ENCODE assay signal across 8 mouse cellular contexts in genomic region chr15:91573111-91573538, GRCm38 (mm10). TPM values are rescaled to one million over a fixed set of nuclear protein-coding genes. Genes with fewer than 3 reads are reported as not detected.
DNase-seq lines count a peak whose midpoint lies in the region; ATAC-seq and TF ChIP-seq lines count a peak whose summit lies in the region.

Gene Slc2a13 (minus strand): TSS chr15:91573261.

- DNase-seq in adipocyte (ENCODE audit: low spot score), result peak; percentile 55
- DNase-seq in cerebellum, postnatal 4 days (ENCODE audit: low spot score in 2 of 2), result peak; percentile 82 to 89
- peak; percentile 94 for DNase-seq in gastrocnemius, adult 2 months
- peak; percentile 92 to 93 for DNase-seq in left cerebral cortex, adult 2 months (ENCODE audit: extremely low spot score in 1 of 2, low spot score in 2 of 2)
- DNase-seq in lung, postnatal 4 days, result peak; percentile 91 to 92
- DNase-seq in retina, postnatal 7 days (ENCODE audit: low read depth, low spot score), result peak; percentile 86
- peak; percentile 81 to 83 for DNase-seq in urinary bladder, adult 18-20 months (ENCODE audit: low spot score in 2 of 2)

- H3K27me3 ChIP-seq in hindbrain, embryonic 16.5 days (replicated peaks; ENCODE audit: control insufficient read depth, insufficient read depth, low read length), result no peaks in the 10 kb centered on the region

- 1% methylated on average over 20 of the region's 26 CpGs for WGBS in hindbrain, embryonic 16.5 days

- no peaks in the 10 kb centered on the region for H3K9me3 ChIP-seq in hindbrain, embryonic 16.5 days (ENCODE audit: control insufficient read depth, low read length)

- intact Hi-C loops in gastrocnemius, adult 2 months (cut with DNase I), result loop anchor here (5.0 kb wide), 1 partner anchor 271 kb away; no protein-coding TSS in a partner anchor
- intact Hi-C loops in left cerebral cortex, adult 2 months (cut with DNase I), result loop anchor here (5.0 to 10.0 kb wide), 2 partner anchors 198 to 401 kb away; no protein-coding TSS in a partner anchor

- H3K4me1 ChIP-seq in hindbrain, embryonic 16.5 days (ENCODE audit: control insufficient read depth, insufficient read depth, low read depth, low read length), result peaks cover 10% of the 10 kb centered on the region

- H3K4me2 ChIP-seq in hindbrain, embryonic 16.5 days (ENCODE audit: low read length), result peak within 1 kb of the TSS; percentile 90

- H3K27ac ChIP-seq in gastrocnemius, adult 2 months, result peak within 1 kb of the TSS; percentile 81
- H3K27ac ChIP-seq in hindbrain, embryonic 16.5 days (ENCODE audit: low read depth, low read length), result peak within 1 kb of the TSS; percentile 89
- peak within 1 kb of the TSS; percentile 83 for H3K27ac ChIP-seq in left cerebral cortex, adult 2 months

- TF ChIP-seq CTCF in gastrocnemius, adult 2 months (IDR thresholded peaks at IDR 0.05), result no peak
- no peak for TF ChIP-seq CTCF in left cerebral cortex, adult 2 months (IDR thresholded peaks at IDR 0.05)

- H3K36me3 ChIP-seq in hindbrain, embryonic 16.5 days (ENCODE audit: control insufficient read depth, insufficient read depth, low read length), result no peaks in the 10 kb centered on the region

- H3K9ac ChIP-seq in hindbrain, embryonic 16.5 days (ENCODE audit: low read depth, low read length), result peak within 1 kb of the TSS; percentile 95

- H3K4me3 ChIP-seq in gastrocnemius, adult 2 months, result peak within 1 kb of the TSS; percentile 92
- H3K4me3 ChIP-seq in hindbrain, embryonic 16.5 days (ENCODE audit: low read length), result peak within 1 kb of the TSS; percentile 92
- H3K4me3 ChIP-seq in left cerebral cortex, adult 2 months, result peak within 1 kb of the TSS; percentile 80

- peak; percentile 97 for ATAC-seq in hindbrain, embryonic 16.5 days

RNA-seq across cellular contexts. Expression of gene Slc2a13, which starts in this region (rescaled TPM):
- under 1 TPM; 0.61 to 0.70 TPM for total RNA-seq in gastrocnemius, adult 2 months (2021)
- polyA plus RNA-seq in hindbrain, embryonic 16.5 days (2015; fragmentation: Nextera tagmentation; extraction: Ambion mirVana), result 4.6 and 4.7 TPM in 2 replicates
- total RNA-seq in left cerebral cortex, adult 2 months (2021), result 100 to 1,000 TPM; 107 to 112 TPM

Comparison
In these comparisons a context has a peak if more than half of its experiments do, and no peak if none do; other contexts are left out.
1. Peak in every context shown above with its lines: DNase-seq, ATAC-seq, H3K4me3 ChIP-seq and H3K27ac ChIP-seq.
2. RNA of gene Slc2a13 (total RNA-seq): 107 to 112 TPM in left cerebral cortex, adult 2 months; 0.61 to 0.70 TPM in gastrocnemius, adult 2 months; every median in the first group is over 10 times any median in the second.
3. Peak in DNase-seq, H3K4me3 ChIP-seq and H3K27ac ChIP-seq in gastrocnemius, adult 2 months; RNA of the gene not detected or under 1 TPM.